In the genomic region with DNA sequence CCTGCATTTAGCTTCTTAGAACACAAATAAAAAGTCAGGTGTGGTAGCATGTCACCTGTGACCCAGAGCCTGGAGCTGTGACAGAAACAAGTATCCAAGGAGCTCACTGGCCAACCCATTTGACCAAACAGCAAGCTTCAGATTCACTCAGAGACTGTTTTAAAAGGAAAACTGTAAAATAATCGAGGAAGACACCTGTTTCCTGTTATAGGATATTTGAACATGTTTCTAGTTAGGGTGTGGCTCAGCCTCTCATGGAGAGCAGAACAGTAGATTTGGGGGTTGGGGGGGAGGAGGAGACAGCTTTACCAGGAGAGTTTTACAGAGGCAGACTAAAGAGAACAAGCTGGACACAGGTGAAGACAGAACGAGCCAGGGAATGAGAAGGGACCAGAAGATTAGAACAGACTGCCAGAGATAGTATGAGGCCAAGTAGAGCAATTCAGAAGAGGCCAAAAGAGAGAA, we compare ENCODE assay signal across 15 mouse cellular contexts.
DNase-seq lines count a peak whose midpoint lies in the region; ATAC-seq and TF ChIP-seq lines count a peak whose summit lies in the region.
"Had no signal": no experiment of that assay in that cellular context is flagged by ENCODE, and none has a peak within 500 bp of the region (broad histone marks: within the 10 kb centered on the region; RNA-seq: fewer than 3 reads in every experiment).

No protein-coding gene starts in this region.

- H3K4me2 ChIP-seq in liver, embryonic 12.5 days: no peak overlapping the region
- no peak overlapping the region for H3K4me2 ChIP-seq in liver, postnatal 0 days (ENCODE audit: low read depth, low read length)
- H3K4me2 ChIP-seq in liver, embryonic 13.5 days: no peak overlapping the region
- H3K4me2 ChIP-seq: heart, embryonic 13.5 days had no signal

- TF ChIP-seq EP300 in liver, postnatal 0 days (IDR thresholded peaks at IDR 0.05; ENCODE audit: low read depth): no peak

- H3K9me3 ChIP-seq in liver, embryonic 12.5 days (replicated peaks): no peaks in the 10 kb centered on the region
- no peaks in the 10 kb centered on the region for H3K9me3 ChIP-seq in liver, postnatal 0 days (ENCODE audit: low read length)
- no peaks in the 10 kb centered on the region for H3K9me3 ChIP-seq in liver, embryonic 13.5 days (replicated peaks)
- H3K9me3 ChIP-seq: forebrain, embryonic 10.5 days; heart, embryonic 13.5 days had no signal

- H3K9ac ChIP-seq in liver, embryonic 12.5 days: no peak overlapping the region
- H3K9ac ChIP-seq in liver, postnatal 0 days (replicated peaks): no peak overlapping the region
- H3K9ac ChIP-seq in liver, embryonic 13.5 days: no peak overlapping the region
- H3K9ac ChIP-seq: heart, embryonic 13.5 days; liver, embryonic 14.5 days had no signal

- no peak for TF ChIP-seq CTCF in liver, postnatal 0 days (IDR thresholded peaks at IDR 0.05; ENCODE audit: low read depth)

- H3K36me3 ChIP-seq in liver, embryonic 12.5 days: no peaks in the 10 kb centered on the region
- H3K36me3 ChIP-seq in liver, postnatal 0 days (replicated peaks; ENCODE audit: insufficient read depth, low read length): no peaks in the 10 kb centered on the region
- H3K36me3 ChIP-seq in liver, embryonic 13.5 days: no peaks in the 10 kb centered on the region
- H3K36me3 ChIP-seq: forebrain, embryonic 10.5 days; heart, embryonic 13.5 days had no signal

- H3K4me3 ChIP-seq in liver, embryonic 12.5 days: no peak overlapping the region
- no peak overlapping the region for H3K4me3 ChIP-seq in liver, postnatal 0 days (ENCODE audit: low read depth, low read length)
- H3K4me3 ChIP-seq in liver, embryonic 13.5 days (replicated peaks): no peak overlapping the region
- H3K4me3 ChIP-seq: forebrain, embryonic 10.5 days; heart, embryonic 13.5 days; myocyte had no signal

- WGBS in liver, embryonic 12.5 days (ENCODE audit: insufficient replicate concordance): 22% methylated on average over 2 of the region's 2 CpGs
- 21% methylated on average over 2 of the region's 2 CpGs for WGBS in liver, postnatal 0 days (ENCODE audit: insufficient replicate concordance)
- 8% methylated on average over 2 of the region's 2 CpGs for WGBS in liver, embryonic 13.5 days (ENCODE audit: insufficient replicate concordance)

- H3K27me3 ChIP-seq in liver, embryonic 12.5 days (replicated peaks): no peaks in the 10 kb centered on the region
- no peaks in the 10 kb centered on the region for H3K27me3 ChIP-seq in liver, postnatal 0 days (ENCODE audit: insufficient read depth, low read length)
- H3K27me3 ChIP-seq in liver, embryonic 13.5 days: no peaks in the 10 kb centered on the region
- H3K27me3 ChIP-seq: heart, embryonic 13.5 days had no signal

- peak overlapping the region; percentile 12; the same call in 1 of the 2 replicates for H3K27ac ChIP-seq in liver, embryonic 12.5 days
- H3K27ac ChIP-seq in liver, postnatal 0 days (ENCODE audit: low read depth): no peak overlapping the region
- peak overlapping the region; percentile 1 for H3K27ac ChIP-seq in liver, embryonic 13.5 days
- H3K27ac ChIP-seq: forebrain, embryonic 10.5 days; heart, embryonic 13.5 days; kidney, postnatal 0 days; liver, embryonic 14.5 days had no signal

- DNase-seq in liver, postnatal 0 days: no peak
- DNase-seq in CD4-positive helper T cell, adult 2 months (ENCODE audit: low read depth, low spot score): peak; percentile 10
- DNase-seq in MEL-GATA-1-ER (ENCODE audit: extremely low read depth, low read depth): peak; percentile 76
- no peak for DNase-seq in liver, embryonic 13.5 days
- no peak for DNase-seq in kidney, postnatal 14 days
- DNase-seq in ovary, postnatal 14 days (ENCODE audit: low spot score): no peak
- no peak for DNase-seq in cerebellum, postnatal 10 days
- DNase-seq: adrenal gland, adult 8-10 months had no signal

- ATAC-seq in liver, embryonic 12.5 days: no peak; the same call in 1 of the 2 replicates
- ATAC-seq in liver, postnatal 0 days: no peak
- no peak for ATAC-seq in liver, embryonic 13.5 days (ENCODE audit: low read depth)
- ATAC-seq: hindbrain, embryonic 16.5 days had no signal

- H3K4me1 ChIP-seq in liver, embryonic 12.5 days: peaks cover 21% of the 10 kb centered on the region
- H3K4me1 ChIP-seq in liver, postnatal 0 days (ENCODE audit: insufficient read depth): no peaks in the 10 kb centered on the region; the same call in 1 of the 2 replicates
- H3K4me1 ChIP-seq in liver, embryonic 13.5 days (replicated peaks): peaks cover 14% of the 10 kb centered on the region

Comparison
In these comparisons a context has a peak if more than half of its experiments do, and no peak if none do; other contexts are left out.
1. DNase-seq: peak in CD4-positive helper T cell, adult 2 months (single experiment) and MEL-GATA-1-ER (single experiment); none in liver, postnatal 0 days (single experiment), liver, embryonic 13.5 days (single experiment), kidney, postnatal 14 days (single experiment), ovary, postnatal 14 days (single experiment) and cerebellum, postnatal 10 days (0 of 2).